Mouse (Mus musculus) forebrain, embryonic 13.5 days (tissue): ENCODE data around the gene Thtpa. TPM values are rescaled to one million over a fixed set of nuclear protein-coding genes. Genes with fewer than 3 reads are reported as not detected.
A peak's percentile ranks its signal among the peaks of the same experiment; 100 is the strongest.

Experiments
- ATAC-seq: fragments of 200-750 bp; cut with Nextera tagmentation; 2 replicates; pipeline ENCODE4 v1.8.0; 2017
- H3K27ac ChIP-seq: fragments of 300-500 bp; sonication (generic); 2 replicates; pipeline ENCODE4 v1.5.1; 2015; ENCODE audit warnings: inconsistent platforms, mild to moderate bottlenecking, moderate library complexity
- H3K27me3 ChIP-seq: fragments of 300-500 bp; sonication (generic); 2 replicates; pipeline ENCODE4 v1.6.1; 2015; ENCODE audit warnings: mild to moderate bottlenecking, inconsistent platforms
- H3K36me3 ChIP-seq: fragments of 300-500 bp; sonication (generic); 2 replicates; pipeline ENCODE4 v1.6.1; 2015; ENCODE audit warnings: mild to moderate bottlenecking, inconsistent platforms; ENCODE audit not compliant: poor library complexity, severe bottlenecking
- H3K4me1 ChIP-seq: fragments of 300-500 bp; sonication (generic); 2 replicates; pipeline ENCODE4 v1.6.1; 2015; ENCODE audit warnings: inconsistent platforms
- H3K4me2 ChIP-seq: fragments of 300-500 bp; sonication (generic); 2 replicates; pipeline ENCODE4 v1.6.1; 2015; ENCODE audit warnings: inconsistent platforms, mild to moderate bottlenecking, moderate library complexity
- H3K4me3 ChIP-seq: fragments of 300-500 bp; sonication (generic); 2 replicates; pipeline ENCODE4 v1.5.1; 2015; ENCODE audit warnings: mild to moderate bottlenecking, inconsistent platforms
- H3K9ac ChIP-seq: fragments of 300-500 bp; sonication (generic); 2 replicates; pipeline ENCODE4 v1.6.1; 2015; ENCODE audit warnings: mild to moderate bottlenecking, inconsistent platforms
- H3K9me3 ChIP-seq: fragments of 300-500 bp; sonication (generic); replicated peaks from 2 replicates; pipeline ENCODE4 v1.6.1; 2016; ENCODE audit warnings: inconsistent platforms
- WGBS: fragments of 180-500 bp; shearing (Covaris S2); methylation state at CpG from one replicate; pipeline ENCODE4 v1.1.7; 2015; 5-methylcytosine and 5-hydroxymethylcytosine counted together
- polyA plus RNA-seq: library from polyadenylated mRNA; unstranded; fragments of >200 nt; fragmentation: Nextera tagmentation; extraction: Ambion mirVana; gene quantifications from 2 replicates; pipeline ENCODE4 v1.2.1, GENCODE M21; 2015

The Thtpa gene
- polyA plus RNA-seq, 1 experiment from 2014 or later: 39.0 TPM

GRCm38 (mm10) chr14:55109048-55109873 is 14.7 kb downstream of the Thtpa start:
- Histone ChIP-seq H3K4me2 (peak overlapping the region; percentile 41), H3K4me3 (no peak overlapping the region), H3K27me3 (peaks cover 28% of the 10 kb centered on the region), H3K9me3 (no peaks in the 10 kb centered on the region), H3K27ac (peak overlapping the region; percentile 86), H3K9ac (peak overlapping the region; percentile 49), H3K4me1 (peaks cover 75% of the 10 kb centered on the region), H3K36me3 (peaks cover 11% of the 10 kb centered on the region)
- WGBS: 8% methylated on average over 21 of the region's 21 CpGs
- ATAC-seq: no peak

- Histone ChIP-seq H3K36me3 (peaks cover 11% of the 10 kb centered on the region), H3K4me3 (no peak overlapping the region), H3K4me2 (peak overlapping the region; percentile 41; the same call in 1 of the 2 replicates), H3K27ac (peak overlapping the region; percentile 7; the same call in 1 of the 2 replicates), H3K27me3 (peaks cover 30% of the 10 kb centered on the region), H3K4me1 (peaks cover 75% of the 10 kb centered on the region), H3K9me3 (no peaks in the 10 kb centered on the region), H3K9ac (peak overlapping the region; percentile 30; the same call in 1 of the 2 replicates)
- no peak for ATAC-seq
- 45% methylated on average over 9 of the region's 9 CpGs for WGBS
These were observed 15.5 kb downstream of the Thtpa start for GRCm38 (mm10) chr14:55110076-55110475.

- H3K36me3 ChIP-seq: peaks cover 11% of the 10 kb centered on the region
- 81% methylated on average over 2 of the region's 2 CpGs for WGBS
- H3K4me1 ChIP-seq: peaks cover 77% of the 10 kb centered on the region
- peaks cover 30% of the 10 kb centered on the region for H3K27me3 ChIP-seq
- no peak overlapping the region for H3K4me3 ChIP-seq
- no peak overlapping the region for H3K27ac ChIP-seq
- no peaks in the 10 kb centered on the region for H3K9me3 ChIP-seq
- ATAC-seq: no peak
- H3K4me2 ChIP-seq: peak overlapping the region; percentile 14; the same call in 1 of the 2 replicates
- H3K9ac ChIP-seq: no peak overlapping the region
These were observed 17.1 kb downstream of the Thtpa start for GRCm38 (mm10) chr14:55111720-55112119.

- peak overlapping the region; percentile 98 for H3K4me2 ChIP-seq
- peaks cover 69% of the 10 kb centered on the region for H3K4me1 ChIP-seq
- H3K4me3 ChIP-seq: peak overlapping the region; percentile 76
- H3K27me3 ChIP-seq: peaks cover 34% of the 10 kb centered on the region
- peaks cover 11% of the 10 kb centered on the region for H3K36me3 ChIP-seq
- no peak for ATAC-seq
- 0 out of 2 replicates have a peak overlapping the region, but pooled peaks have one; percentile 87 for H3K9ac ChIP-seq
- H3K27ac ChIP-seq: no peak overlapping the region
- WGBS: 79% methylated on average over 51 of the region's 51 CpGs
- no peaks in the 10 kb centered on the region for H3K9me3 ChIP-seq
These were observed 18.9 kb downstream of the Thtpa start for GRCm38 (mm10) chr14:55113351-55113974.

- H3K27ac ChIP-seq: peak overlapping the region; percentile 88; the same call in 1 of the 2 replicates
These were observed 19.5 kb downstream of the Thtpa start for GRCm38 (mm10) chr14:55113975-55114645.

GRCm38 (mm10) chr14:55114759-55115701 is 20.4 kb downstream of the Thtpa start:
- H3K9me3 ChIP-seq: no peaks in the 10 kb centered on the region
- H3K36me3 ChIP-seq: peaks cover 11% of the 10 kb centered on the region
- H3K9ac ChIP-seq: peak overlapping the region; percentile 87
- peaks cover 31% of the 10 kb centered on the region for H3K27me3 ChIP-seq
- H3K4me2 ChIP-seq: peak overlapping the region; percentile 98
- H3K4me1 ChIP-seq: peaks cover 53% of the 10 kb centered on the region
- under 1% methylated on average over 72 of the region's 78 CpGs for WGBS
- ATAC-seq: peak; percentile 39
- H3K27ac ChIP-seq: peak overlapping the region; percentile 88
- peak overlapping the region; percentile 76 for H3K4me3 ChIP-seq

More at GRCm38 (mm10) chr14:55113975-55114645, 19.5 kb downstream of the Thtpa start:
- WGBS: 12% methylated on average over 26 of the region's 26 CpGs
- peaks cover 11% of the 10 kb centered on the region for H3K36me3 ChIP-seq
- no peak for ATAC-seq
- peaks cover 34% of the 10 kb centered on the region for H3K27me3 ChIP-seq
- H3K4me3 ChIP-seq: peak overlapping the region; percentile 76
- no peaks in the 10 kb centered on the region for H3K9me3 ChIP-seq
- peaks cover 62% of the 10 kb centered on the region for H3K4me1 ChIP-seq
- peak overlapping the region; percentile 98 for H3K4me2 ChIP-seq
- H3K9ac ChIP-seq: peak overlapping the region; percentile 87

GRCm38 (mm10) chr14:55115846-55116245 is 21.3 kb downstream of the Thtpa start:
- Histone ChIP-seq H3K4me2 (peak overlapping the region; percentile 98), H3K36me3 (peaks cover 11% of the 10 kb centered on the region), H3K9ac (peak overlapping the region; percentile 87), H3K27ac (peak overlapping the region; percentile 88), H3K4me3 (peak overlapping the region; percentile 76), H3K9me3 (no peaks in the 10 kb centered on the region), H3K4me1 (peaks cover 49% of the 10 kb centered on the region), H3K27me3 (peaks cover 26% of the 10 kb centered on the region)
- ATAC-seq: peak; percentile 36
- 0% methylated on average over 8 of the region's 8 CpGs for WGBS

- H3K27me3 ChIP-seq: peaks cover 25% of the 10 kb centered on the region
- H3K4me3 ChIP-seq: peak within 1 kb of the TSS; percentile 76
- ATAC-seq: peak; percentile 57
- peaks cover 11% of the 10 kb centered on the region for H3K36me3 ChIP-seq
- peaks cover 47% of the 10 kb centered on the region for H3K4me1 ChIP-seq
- H3K27ac ChIP-seq: peak within 1 kb of the TSS; percentile 88
- peak within 1 kb of the TSS; percentile 98 for H3K4me2 ChIP-seq
- 5% methylated on average over 21 of the region's 21 CpGs for WGBS
- H3K9ac ChIP-seq: peak within 1 kb of the TSS; percentile 87
- H3K9me3 ChIP-seq: no peaks in the 10 kb centered on the region
These were observed 22.0 kb downstream of the Thtpa start, which contains the start of gene Jph4 for GRCm38 (mm10) chr14:55116425-55117200. Gene Jph4, minus strand, starts transcription at chr14:55116935.

GRCm38 (mm10) chr14:55118852-55119251 is 24.3 kb downstream of the Thtpa start:
- peaks cover 43% of the 10 kb centered on the region for H3K4me1 ChIP-seq
- no peak for ATAC-seq
- 73% methylated on average over 4 of the region's 4 CpGs for WGBS

GRCm38 (mm10) chr14:55119421-55120134 is 25.0 kb downstream of the Thtpa start:
- Histone ChIP-seq H3K4me1 (peaks cover 35% of the 10 kb centered on the region), H3K27ac (no peak overlapping the region), H3K36me3 (no peaks in the 10 kb centered on the region), H3K27me3 (peaks cover 4% of the 10 kb centered on the region; the same call in 1 of the 2 replicates), H3K4me2 (no peak overlapping the region), H3K4me3 (no peak overlapping the region), H3K9me3 (no peaks in the 10 kb centered on the region), H3K9ac (no peak overlapping the region)
- ATAC-seq: no peak
- 69% methylated on average over 4 of the region's 4 CpGs for WGBS

More at GRCm38 (mm10) chr14:55118852-55119251, 24.3 kb downstream of the Thtpa start:
- Histone ChIP-seq H3K9ac (no peak overlapping the region), H3K4me3 (no peak overlapping the region), H3K9me3 (no peaks in the 10 kb centered on the region), H3K27me3 (peaks cover 9% of the 10 kb centered on the region), H3K36me3 (no peaks in the 10 kb centered on the region), H3K27ac (no peak overlapping the region), H3K4me2 (no peak overlapping the region)
